Mouse (Mus musculus) v-Abl transformed pro-B cells (cell line): Measurements from ENCODE around the gene Hsd17b6.

Source experiments
- in situ Hi-C, 2 experiments: fragments of 400-800 bp; cut with MboI; formaldehyde crosslinking; loops; one replicate each; pipeline ENCODE4 v1.15.1; 2025; ENCODE audit not compliant: unreplicated experiment in 2 of 2

Gene Hsd17b6

DNA sequence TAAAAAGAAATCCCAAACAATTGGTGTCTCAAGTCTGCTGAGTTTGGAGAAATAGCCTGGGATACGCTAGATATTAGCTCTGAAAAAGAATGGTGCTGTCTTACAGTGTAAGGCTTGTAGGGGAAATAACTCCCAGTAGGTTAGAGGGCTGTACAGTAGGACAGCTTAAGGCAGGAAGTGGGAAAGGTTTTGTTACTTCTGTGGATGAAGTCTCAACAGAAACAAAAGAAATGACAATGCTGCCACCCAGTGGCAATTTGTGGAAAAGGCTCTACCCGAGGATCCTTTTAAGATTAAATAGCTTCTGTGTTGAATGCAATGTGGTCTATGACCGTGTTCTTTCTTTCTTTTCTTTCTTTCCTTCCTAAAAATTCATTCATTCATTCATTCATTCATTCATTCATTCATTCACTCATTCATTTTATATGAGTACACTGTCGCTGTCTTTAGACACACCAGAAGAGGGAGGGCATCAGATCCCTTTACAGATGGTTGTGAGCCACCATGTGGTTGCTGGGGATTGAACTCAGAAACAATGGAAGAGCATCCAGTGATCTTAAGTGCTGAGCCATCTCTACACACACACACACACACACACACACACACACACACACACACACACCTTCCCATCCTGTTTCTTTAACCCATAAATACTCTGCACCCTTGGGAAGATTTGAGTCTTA is 937 bp upstream of the Hsd17b6 start:
- in situ Hi-C loops, result loop anchor here (5.0 to 10.0 kb wide), 4 partner anchors 51 to 441 kb away; no protein-coding TSS in a partner anchor

- in situ Hi-C loops, result loop anchor here (5.0 to 10.0 kb wide), 4 partner anchors 48 to 438 kb away; no protein-coding TSS in a partner anchor
Observed at GRCm38 (mm10) chr10:128005479-128005878, 1.9 kb downstream of the Hsd17b6 start.

DNA sequence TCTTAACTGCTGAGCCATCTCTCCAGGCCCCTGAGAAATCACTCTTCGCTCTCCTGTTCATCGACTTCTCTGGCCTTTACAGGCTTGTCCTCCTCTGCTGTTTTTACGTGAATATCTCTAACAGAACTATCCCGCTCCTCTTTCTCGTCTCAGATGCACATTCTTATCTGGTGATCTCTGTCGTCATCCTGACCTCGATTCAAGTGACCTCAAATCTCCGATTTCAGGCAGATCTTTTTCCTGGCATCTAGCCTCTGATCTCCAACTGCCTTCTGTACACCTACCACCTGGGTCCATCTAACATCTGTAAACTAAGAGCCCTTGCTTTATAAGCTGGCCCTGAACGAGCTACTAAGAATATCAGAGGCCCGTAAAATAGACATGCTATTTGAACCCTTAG is 2.5 kb downstream of the Hsd17b6 start:
- in situ Hi-C loops, result loop anchor here (5.0 to 10.0 kb wide), 4 partner anchors 48 to 438 kb away; no protein-coding TSS in a partner anchor

DNA sequence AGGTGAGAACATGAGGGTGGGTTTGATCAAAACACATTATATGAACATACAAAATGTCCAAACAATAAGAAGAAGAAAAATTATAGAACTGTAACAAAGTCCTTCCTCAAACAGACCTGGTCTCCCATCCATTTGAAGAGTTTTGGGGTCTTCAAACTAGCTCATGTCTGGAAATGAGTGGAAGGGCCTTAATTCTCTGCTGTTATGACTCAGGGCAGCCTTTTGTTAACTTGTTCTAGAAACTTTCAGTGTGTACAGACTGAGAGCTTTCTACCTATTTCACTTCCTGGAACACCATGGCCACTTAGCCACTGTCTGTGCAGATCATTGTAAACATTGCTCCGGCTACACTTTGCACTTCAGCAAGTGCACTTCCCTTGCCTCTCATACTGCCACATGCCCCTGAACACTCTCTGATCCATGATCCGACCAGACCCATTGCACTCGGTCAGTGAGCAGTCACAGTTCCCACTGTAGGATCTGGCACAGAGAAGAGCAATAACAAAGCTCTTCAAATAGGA is 4.1 kb downstream of the Hsd17b6 start:
- in situ Hi-C loops, result loop anchor here in 1 of 2 experiments (10.0 kb wide), 1 partner anchor 369 kb away; no protein-coding TSS in a partner anchor

GRCm38 (mm10) chr10:127998260-127998659 is 9.2 kb downstream of the Hsd17b6 start:
- in situ Hi-C loops, result no loop called here

DNA sequence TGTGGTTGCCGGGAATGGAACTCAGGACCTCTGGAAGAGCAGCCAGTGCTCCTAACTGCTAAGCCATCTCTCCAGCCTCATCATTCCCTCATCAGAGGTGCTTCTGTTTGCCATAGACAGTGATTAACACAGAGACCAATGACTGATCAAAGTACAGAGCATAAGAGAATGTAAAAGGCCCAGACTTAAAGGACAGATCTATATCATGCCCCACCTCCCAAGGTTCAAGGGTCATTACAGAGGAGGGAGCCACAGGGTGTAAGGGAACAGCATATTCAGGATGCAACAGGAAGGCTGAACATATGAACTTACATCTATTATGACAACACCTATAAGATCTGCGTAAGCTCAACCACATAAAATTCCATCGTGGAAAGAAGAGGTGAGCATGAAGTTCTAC is 10.7 kb downstream of the Hsd17b6 start:
- in situ Hi-C loops, result no loop called here

- in situ Hi-C loops, result no loop called here
Observed at GRCm38 (mm10) chr10:127985601-127986000, 21.8 kb downstream of the Hsd17b6 start.

DNA sequence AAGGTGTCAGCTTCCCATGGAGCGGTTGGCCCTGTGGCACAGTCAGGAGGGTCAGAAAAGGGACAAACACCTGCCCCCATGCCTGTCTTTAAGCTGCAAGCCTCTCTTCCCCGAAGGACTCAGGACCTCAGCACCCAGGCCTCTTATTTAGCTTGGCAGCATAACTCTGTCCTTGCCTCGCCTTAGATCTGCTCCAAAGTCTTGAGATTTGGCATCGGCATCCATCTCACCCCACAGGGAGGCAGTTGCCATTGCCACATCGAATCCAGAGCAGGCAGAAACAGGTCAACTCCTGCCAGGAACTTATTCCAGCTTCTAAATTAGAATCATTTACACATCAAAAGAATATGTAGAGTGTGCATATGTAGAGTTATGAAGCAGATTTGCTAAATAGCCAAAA is 22.8 kb downstream of the Hsd17b6 start:
- in situ Hi-C loops, result no loop called here

DNA sequence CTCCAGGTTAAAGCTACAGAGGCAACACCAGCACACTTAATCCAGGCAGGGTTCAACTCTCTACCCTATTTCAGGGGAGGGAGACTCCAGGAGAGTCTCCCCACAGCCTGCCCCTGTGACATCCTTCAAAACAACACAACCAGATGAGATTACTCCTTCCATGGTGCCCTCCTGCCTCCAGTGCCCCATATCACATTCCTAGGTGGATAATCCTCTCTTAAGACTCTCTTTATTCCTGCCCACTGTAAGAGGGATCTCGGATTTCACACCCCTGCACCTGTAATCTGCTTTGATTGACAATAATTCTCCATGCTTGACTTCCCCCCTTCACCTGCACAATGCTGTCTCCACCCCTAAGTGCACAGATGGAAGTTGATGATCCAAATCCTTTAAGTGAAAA is 31.9 kb downstream of the Hsd17b6 start:
- in situ Hi-C loops, result no loop called here

GRCm38 (mm10) chr10:127974062-127974461 is 33.3 kb downstream of the Hsd17b6 start:
- in situ Hi-C loops, result no loop called here

DNA sequence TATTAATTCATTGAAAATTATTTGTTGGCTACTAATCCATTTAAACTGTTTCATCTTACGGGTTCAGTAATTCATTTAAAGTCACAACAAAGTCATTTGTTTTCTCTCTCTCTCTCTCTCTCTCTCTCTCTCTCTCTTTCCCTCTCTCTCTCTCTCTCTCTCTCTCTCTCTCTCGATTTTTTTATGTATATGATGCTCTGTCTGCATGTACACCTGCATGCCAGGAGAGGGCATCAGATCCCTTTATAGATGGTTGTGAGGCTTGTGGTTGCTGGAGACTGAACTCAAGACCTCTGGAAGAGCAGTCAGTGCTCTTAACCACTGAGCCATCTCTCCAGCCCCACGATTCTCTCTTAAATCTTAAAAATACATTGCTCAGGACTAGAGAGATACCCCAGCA is 36.3 kb downstream of the Hsd17b6 start:
- in situ Hi-C loops, result no loop called here

GRCm38 (mm10) chr10:127970359-127970831 is 37.0 kb downstream of the Hsd17b6 start:
- in situ Hi-C loops, result no loop called here

DNA sequence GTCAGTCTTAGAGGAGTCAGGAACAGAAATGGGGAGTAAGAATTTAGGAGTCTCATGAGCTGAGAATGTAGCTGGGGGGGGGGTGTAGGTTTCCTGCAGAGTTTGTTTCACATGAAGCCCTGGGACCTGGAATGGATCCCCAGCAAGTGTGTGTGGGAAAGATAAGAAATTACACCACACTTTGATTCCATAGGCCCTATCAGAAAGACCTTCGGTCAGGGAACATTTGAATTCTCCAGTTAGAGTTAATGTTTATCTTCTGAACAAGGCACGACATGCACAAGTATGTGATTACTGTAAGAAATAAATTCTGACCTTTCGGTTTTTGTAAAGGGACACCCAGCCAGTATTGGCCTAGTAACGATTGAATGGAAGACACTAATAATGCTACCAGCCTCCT is 37.6 kb downstream of the Hsd17b6 start:
- in situ Hi-C loops, result no loop called here

DNA sequence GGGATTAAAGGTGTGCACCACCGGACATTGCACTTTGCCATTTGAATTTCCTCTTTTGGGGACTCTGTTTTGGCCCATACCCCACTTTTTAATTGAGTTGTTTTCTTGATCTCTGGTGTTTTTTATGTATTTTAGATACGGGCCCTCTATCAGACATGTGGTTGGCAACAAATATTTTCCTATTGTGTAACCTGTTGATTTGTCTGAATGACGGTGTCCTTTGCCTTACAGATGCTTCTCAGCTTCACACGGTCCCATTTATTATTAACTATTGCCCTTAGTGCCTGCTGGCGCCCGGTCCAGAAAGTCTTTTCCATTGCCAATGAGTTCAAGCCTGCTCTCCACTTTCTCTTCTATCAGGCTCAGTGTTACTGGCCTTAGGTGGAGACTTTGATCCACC is 40.9 kb downstream of the Hsd17b6 start:
- in situ Hi-C loops, result no loop called here

DNA sequence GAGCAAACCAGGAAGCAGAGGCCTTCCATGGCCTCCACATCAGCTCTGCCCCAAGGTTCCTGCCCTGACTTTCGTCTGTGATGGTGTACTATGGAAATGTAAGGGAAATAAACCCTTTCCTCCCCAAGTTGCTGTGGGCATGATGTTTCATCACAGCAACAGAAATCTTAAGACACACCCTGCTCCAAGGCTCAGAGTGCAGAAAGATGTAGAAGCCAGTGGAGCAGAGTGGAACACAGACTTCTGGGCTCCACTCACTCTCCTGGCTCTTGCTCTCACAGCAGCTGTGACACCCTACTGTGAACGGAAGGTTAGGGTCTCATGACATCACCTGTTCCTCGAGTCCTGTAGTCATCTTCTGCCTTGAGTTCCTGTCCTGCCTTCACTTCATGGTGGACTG is 43.4 kb downstream of the Hsd17b6 start:
- in situ Hi-C loops, result no loop called here

DNA sequence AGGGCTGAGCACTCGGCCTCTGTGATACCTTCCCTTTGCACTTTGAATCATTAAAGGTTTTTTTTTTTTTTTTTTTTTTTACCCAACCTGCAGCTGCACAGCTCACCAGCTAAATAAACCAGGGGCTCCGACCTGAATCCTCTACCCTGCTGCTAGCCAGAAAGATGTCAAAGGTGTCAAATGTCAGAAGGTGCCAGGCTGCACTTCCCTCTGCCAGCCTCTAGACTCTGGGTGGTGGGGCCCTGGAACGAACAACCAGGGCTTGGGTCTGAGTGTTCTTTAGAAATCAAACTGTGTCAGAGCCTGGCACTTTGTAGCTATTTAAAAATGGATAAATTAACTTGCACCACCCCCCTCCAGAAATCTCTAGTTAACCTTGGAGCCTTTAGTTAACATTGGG is 45.0 kb downstream of the Hsd17b6 start:
- in situ Hi-C loops, result no loop called here

GRCm38 (mm10) chr10:127959161-127959679 is 48.2 kb downstream of the Hsd17b6 start:
- in situ Hi-C loops, result loop anchor here (5.0 kb wide), 4 partner anchors 48 to 228 kb away; partner anchors contain the start of genes Atp5b (in 1 of the 2) and Hsd17b6 (in 1 of the 2)

DNA sequence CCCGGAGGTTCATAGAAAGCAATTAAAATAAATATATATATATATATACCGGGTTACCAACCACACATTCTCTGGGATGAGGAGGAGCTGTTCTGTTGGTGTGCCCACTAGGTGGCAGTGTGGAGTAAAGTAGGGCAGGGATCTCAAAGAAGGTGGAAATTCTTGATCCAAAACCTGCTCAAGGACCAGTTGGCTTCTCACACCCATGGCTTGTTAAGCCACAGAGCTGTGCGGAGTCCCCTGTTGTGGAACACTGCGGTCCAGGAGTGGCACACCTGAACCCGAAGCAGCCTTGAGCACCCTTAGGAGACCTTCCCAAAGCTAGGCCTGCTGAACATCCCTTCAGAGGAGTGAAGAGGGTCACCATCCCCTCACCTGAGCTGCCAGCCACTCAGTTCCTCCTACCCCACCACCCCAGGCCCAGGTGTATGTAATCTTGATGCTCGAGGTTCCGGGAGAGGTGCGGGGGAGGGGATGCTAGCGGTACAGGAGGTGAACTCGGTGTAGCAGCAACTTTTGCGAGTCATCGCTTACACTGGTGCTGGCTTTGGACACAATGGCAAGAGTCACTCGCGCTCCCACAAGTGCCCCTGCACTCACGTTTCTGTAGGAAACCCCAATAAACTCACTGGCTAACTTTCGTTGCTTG is 51.1 kb downstream of the Hsd17b6 start:
- in situ Hi-C loops, result loop anchor here (5.0 kb wide), 4 partner anchors 51 to 231 kb away; partner anchors contain the start of genes Atp5b (in 1 of the 2) and Hsd17b6 (in 1 of the 2)

DNA sequence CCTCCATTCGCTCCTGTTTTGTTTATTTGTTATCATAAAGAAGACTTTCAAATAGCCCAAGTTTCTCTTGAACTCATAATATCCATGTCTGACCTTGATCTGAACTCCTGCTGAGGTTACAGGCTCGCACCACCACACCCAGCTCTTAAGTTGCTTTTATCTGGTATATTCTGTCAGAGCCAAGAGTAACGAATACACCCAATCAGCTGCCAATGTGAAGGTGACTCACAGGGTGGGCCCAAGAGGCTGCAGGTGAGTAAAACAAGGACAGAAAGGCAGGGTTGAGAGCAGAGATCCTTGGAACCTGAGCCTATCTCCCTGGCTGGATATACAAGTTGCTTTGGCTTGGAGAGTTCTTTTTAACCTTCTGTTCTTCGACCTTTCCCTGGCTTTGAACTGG is 52.4 kb downstream of the Hsd17b6 start:
- in situ Hi-C loops, result loop anchor here (5.0 kb wide), 4 partner anchors 52 to 232 kb away; partner anchors contain the start of genes Atp5b (in 1 of the 2) and Hsd17b6 (in 1 of the 2)

DNA sequence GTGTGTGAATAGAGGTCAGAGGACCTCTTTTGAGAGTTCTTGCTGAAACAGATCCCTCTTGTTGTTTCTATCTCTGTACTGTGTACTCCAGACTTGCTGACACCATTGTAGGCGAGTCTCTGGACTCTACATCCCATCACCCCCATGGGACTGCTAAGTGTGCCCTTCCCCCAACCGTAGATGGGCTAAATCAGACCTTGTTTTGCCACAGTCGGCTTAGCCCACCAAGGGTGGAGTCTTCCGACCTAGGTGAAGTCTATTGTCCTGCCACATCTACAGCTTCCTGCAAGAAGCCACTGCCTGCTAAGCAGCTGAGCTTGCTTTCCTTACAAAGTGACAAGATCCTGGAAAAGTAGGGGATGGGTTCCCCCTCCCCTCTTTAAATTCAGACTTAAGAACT is 55.6 kb downstream of the Hsd17b6 start:
- in situ Hi-C loops, result no loop called here

GRCm38 (mm10) chr10:127951390-127951789 is 56.0 kb downstream of the Hsd17b6 start:
- in situ Hi-C loops, result no loop called here
